Mouse (Mus musculus): ENCODE measurements around the gene Sirt3. TPM values are rescaled to one million over a fixed set of nuclear protein-coding genes. Genes with fewer than 3 reads are reported as not detected.
A peak's percentile ranks its signal among the peaks of the same experiment; 100 is the strongest.

The Sirt3 gene
- polyA plus RNA-seq, 1 experiment from 2014 or later: 28.9 TPM

DNA sequence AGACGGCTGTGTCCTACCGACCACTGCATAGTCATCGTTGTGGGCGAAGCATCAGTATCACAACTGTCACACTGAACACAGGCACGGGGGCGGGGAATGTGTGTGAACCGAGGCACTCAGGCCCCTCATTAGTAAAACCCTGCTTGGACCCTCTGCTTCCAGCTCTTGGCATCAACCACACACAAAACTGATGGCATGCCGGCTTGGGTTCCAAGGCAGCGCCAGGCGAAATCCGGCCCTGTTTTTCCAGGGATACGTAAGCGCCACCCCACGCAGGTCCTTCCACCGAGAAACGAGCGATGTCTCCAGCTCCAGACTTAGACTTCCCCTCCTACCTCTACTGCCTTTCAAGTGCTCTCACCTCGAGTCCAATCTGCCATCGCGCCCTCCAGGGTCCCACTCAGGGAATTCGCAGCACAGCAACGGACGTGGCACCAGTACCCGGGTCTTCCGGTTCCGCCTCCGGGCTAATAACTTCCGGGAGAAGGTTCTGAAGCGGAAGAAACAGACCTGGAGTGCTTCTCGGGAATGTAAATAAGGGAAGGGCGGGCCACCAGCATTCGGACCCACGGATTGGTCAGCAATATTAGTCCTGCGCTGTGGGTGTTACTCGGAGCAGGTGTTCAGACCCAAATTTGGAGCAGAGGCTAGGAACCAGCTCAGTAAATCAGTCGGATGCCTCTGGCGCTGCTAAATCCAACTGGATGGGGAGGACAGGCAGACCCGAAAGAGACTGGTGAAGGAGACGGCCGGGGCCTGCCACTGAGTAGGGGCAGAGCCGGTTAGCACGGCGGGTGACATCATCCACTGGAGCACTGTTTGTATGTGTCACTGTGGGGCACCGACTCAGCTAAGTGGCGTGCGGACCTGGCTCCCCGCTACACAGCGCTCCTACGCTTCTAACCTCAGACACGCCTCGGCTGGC, 26.0 kb downstream of the Sirt3 start, which contains the start of gene Gm45785:
Gene Gm45785, minus strand, starts transcription at position 472 of the 925 bp plus-strand sequence.
- Histone ChIP-seq H3K27me3 (replicated peaks; ENCODE audit: control insufficient read depth, insufficient read depth, low read length) (no peaks in the 10 kb centered on the region), H3K4me2 (replicated peaks; ENCODE audit: low read depth) (peak within 1 kb of the TSS; percentile 92), H3K9me3 (ENCODE audit: control insufficient read depth) (no peaks in the 10 kb centered on the region), H3K4me3 (ENCODE audit: low read depth, low read length) (peak within 1 kb of the TSS; percentile 80), H3K4me1 (replicated peaks; ENCODE audit: control insufficient read depth, insufficient read depth, low read length) (0 out of 2 replicates have a peak, but pooled peaks cover 8% of the 10 kb centered on the region), H3K9ac (ENCODE audit: low read depth, low read length) (peak within 1 kb of the TSS; percentile 87), H3K27ac (ENCODE audit: low read depth, low read length) (peak within 1 kb of the TSS; percentile 98), H3K36me3 (ENCODE audit: control insufficient read depth, insufficient read depth) (peaks cover 52% of the 10 kb centered on the region)
- peak; percentile 85 for ATAC-seq
- peak; percentile 23; the same call in 1 of the 2 replicates for TF ChIP-seq CTCF (IDR thresholded peaks at IDR 0.05; ENCODE audit: low read depth)
- WGBS: under 1% methylated on average over 51 of the region's 51 CpGs

DNA sequence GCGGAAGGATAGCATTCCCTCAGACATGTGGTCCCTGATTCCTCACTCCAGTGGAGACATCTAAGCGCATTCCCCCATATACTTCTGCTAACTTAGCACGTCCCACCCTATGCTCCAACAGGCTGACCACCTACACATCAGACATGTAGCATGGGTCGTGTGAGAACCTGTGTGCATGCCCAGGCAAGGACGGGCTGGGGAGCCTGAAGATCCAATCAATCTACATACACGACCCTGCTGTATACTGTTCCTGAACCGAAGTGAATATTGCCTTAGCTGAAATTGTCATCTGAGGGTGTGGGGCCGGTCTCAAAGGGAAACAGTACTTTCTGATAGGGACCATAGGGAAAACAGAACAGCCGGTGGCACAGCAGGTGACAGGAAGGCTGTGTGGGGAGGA, 26.9 kb downstream of the Sirt3 start:
- no peak for ATAC-seq
- H3K4me1 ChIP-seq (replicated peaks; ENCODE audit: control insufficient read depth, insufficient read depth, low read length): 0 out of 2 replicates have a peak, but pooled peaks cover 8% of the 10 kb centered on the region
- WGBS: 72% methylated on average over 9 of the region's 9 CpGs
- H3K27ac ChIP-seq (ENCODE audit: low read depth, low read length): 0 out of 2 replicates have a peak overlapping the region, but pooled peaks have one; percentile 98
- peaks cover 42% of the 10 kb centered on the region for H3K36me3 ChIP-seq (ENCODE audit: control insufficient read depth, insufficient read depth)
- H3K9ac ChIP-seq (ENCODE audit: low read depth, low read length): peak overlapping the region; percentile 87
- H3K9me3 ChIP-seq (ENCODE audit: control insufficient read depth): no peaks in the 10 kb centered on the region
- H3K27me3 ChIP-seq (replicated peaks; ENCODE audit: control insufficient read depth, insufficient read depth, low read length): no peaks in the 10 kb centered on the region
- peak overlapping the region; percentile 80 for H3K4me3 ChIP-seq (ENCODE audit: low read depth, low read length)
- TF ChIP-seq CTCF (IDR thresholded peaks at IDR 0.05; ENCODE audit: low read depth): no peak
- H3K4me2 ChIP-seq (replicated peaks; ENCODE audit: low read depth): peak overlapping the region; percentile 92

DNA sequence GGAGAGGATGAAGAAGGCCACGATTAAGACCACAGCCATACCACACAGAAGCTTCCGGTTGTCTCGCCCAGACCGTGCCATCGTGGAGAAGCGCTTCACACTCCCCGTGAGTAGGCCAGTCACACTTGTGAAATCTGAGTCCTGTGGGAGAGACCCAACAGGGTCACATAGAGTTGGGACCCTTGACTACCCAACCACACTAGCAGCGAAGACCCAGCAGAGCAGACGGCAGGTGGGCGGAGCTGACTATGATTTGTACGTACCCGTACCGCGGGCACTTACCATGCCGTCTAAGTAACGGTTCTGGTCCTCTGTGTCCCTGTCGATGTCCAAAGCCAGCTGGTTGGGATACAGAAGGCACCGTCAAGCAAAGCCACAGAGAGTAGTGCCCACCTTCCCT, 27.6 kb downstream of the Sirt3 start:
- Histone ChIP-seq H3K4me3 (ENCODE audit: low read depth, low read length) (no peak overlapping the region), H3K27ac (ENCODE audit: low read depth, low read length) (no peak overlapping the region), H3K9me3 (ENCODE audit: control insufficient read depth) (no peaks in the 10 kb centered on the region), H3K27me3 (replicated peaks; ENCODE audit: control insufficient read depth, insufficient read depth, low read length) (no peaks in the 10 kb centered on the region), H3K36me3 (ENCODE audit: control insufficient read depth, insufficient read depth) (peaks cover 38% of the 10 kb centered on the region), H3K4me2 (replicated peaks; ENCODE audit: low read depth) (no peak overlapping the region), H3K9ac (ENCODE audit: low read depth, low read length) (no peak overlapping the region), H3K4me1 (replicated peaks; ENCODE audit: control insufficient read depth, insufficient read depth, low read length) (0 out of 2 replicates have a peak, but pooled peaks cover 8% of the 10 kb centered on the region)
- ATAC-seq: no peak
- TF ChIP-seq CTCF (IDR thresholded peaks at IDR 0.05; ENCODE audit: low read depth): no peak
- 90% methylated on average over 18 of the region's 18 CpGs for WGBS

DNA sequence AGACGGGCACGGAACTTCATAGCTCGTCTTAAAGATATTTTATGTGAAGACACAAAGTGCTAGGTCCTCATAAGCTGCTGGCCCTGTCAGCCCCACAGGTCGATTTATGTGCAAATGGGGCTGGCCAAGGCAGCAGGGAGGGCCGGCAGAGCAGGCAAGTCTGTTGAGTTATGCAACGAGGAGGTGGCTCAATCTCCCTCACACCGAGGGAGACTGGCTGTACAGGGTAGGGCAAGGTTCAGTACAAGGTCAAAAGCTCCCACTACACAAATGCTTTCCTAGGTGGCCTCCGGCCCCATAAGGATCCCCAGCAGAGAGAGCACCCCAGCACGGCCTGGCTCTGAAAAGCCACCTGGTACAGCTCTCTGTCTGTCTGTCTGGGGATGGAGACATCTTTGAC, 28.7 kb downstream of the Sirt3 start:
- H3K27ac ChIP-seq (ENCODE audit: low read depth, low read length): no peak overlapping the region
- no peak for ATAC-seq
- no peaks in the 10 kb centered on the region for H3K27me3 ChIP-seq (replicated peaks; ENCODE audit: control insufficient read depth, insufficient read depth, low read length)
- no peak for TF ChIP-seq CTCF (IDR thresholded peaks at IDR 0.05; ENCODE audit: low read depth)
- 0 out of 2 replicates have a peak, but pooled peaks cover 8% of the 10 kb centered on the region for H3K4me1 ChIP-seq (replicated peaks; ENCODE audit: control insufficient read depth, insufficient read depth, low read length)
- peaks cover 34% of the 10 kb centered on the region for H3K36me3 ChIP-seq (ENCODE audit: control insufficient read depth, insufficient read depth)
- no peak overlapping the region for H3K4me3 ChIP-seq (ENCODE audit: low read depth, low read length)
- H3K9ac ChIP-seq (ENCODE audit: low read depth, low read length): no peak overlapping the region
- H3K4me2 ChIP-seq (replicated peaks; ENCODE audit: low read depth): no peak overlapping the region
- 75% methylated on average over 9 of the region's 9 CpGs for WGBS
- no peaks in the 10 kb centered on the region for H3K9me3 ChIP-seq (ENCODE audit: control insufficient read depth)

DNA sequence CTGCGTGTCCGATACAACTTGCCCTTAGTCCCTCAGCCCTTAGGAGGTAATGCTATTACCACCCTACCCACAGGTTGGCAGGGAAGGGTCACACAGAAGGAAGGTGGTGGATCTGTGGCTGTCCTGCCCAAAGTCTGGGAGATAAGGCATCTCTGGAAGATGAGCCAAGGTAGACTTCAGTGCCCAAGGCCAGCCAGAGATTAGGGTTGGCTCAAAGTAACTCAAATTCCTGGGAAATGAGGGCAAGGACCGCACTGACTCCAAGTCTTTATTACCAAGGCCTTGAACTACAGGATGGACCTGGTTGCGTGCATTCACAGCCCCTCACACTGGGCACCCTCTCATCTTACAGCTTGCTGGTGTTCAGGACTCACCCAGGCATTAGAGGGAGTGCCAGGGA, 30.2 kb downstream of the Sirt3 start:
- Histone ChIP-seq H3K4me1 (replicated peaks; ENCODE audit: control insufficient read depth, insufficient read depth, low read length) (0 out of 2 replicates have a peak, but pooled peaks cover 4% of the 10 kb centered on the region), H3K9ac (ENCODE audit: low read depth, low read length) (no peak overlapping the region), H3K27me3 (replicated peaks; ENCODE audit: control insufficient read depth, insufficient read depth, low read length) (no peaks in the 10 kb centered on the region), H3K4me3 (ENCODE audit: low read depth, low read length) (no peak overlapping the region), H3K9me3 (ENCODE audit: control insufficient read depth) (no peaks in the 10 kb centered on the region), H3K27ac (ENCODE audit: low read depth, low read length) (no peak overlapping the region), H3K4me2 (replicated peaks; ENCODE audit: low read depth) (no peak overlapping the region), H3K36me3 (ENCODE audit: control insufficient read depth, insufficient read depth) (peaks cover 34% of the 10 kb centered on the region)
- no peak for ATAC-seq
- no peak for TF ChIP-seq CTCF (IDR thresholded peaks at IDR 0.05; ENCODE audit: low read depth)
- 90% methylated on average over 4 of the region's 4 CpGs for WGBS

DNA sequence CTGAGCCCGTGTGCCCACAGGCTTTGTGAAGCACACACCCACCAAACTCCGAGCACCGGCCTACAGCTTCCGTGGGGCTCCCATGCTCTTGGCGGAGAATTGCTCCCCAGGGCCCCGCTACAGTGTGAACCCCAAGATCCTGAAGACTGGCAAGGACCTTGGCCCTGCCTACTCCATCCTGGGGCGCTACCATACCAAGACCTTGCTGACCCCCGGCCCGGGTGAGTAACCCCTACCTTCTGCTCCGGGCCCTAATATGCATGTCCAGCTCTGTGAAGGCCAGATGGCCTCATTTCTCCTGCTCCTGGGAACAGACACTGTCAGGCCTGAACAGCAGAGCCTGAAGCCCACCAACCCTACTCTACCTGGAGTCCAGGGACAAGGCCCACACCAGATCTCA, 33.5 kb downstream of the Sirt3 start:
- Histone ChIP-seq H3K27ac (ENCODE audit: low read depth, low read length) (no peak overlapping the region), H3K4me3 (ENCODE audit: low read depth, low read length) (no peak overlapping the region), H3K9me3 (ENCODE audit: control insufficient read depth) (no peaks in the 10 kb centered on the region), H3K9ac (ENCODE audit: low read depth, low read length) (no peak overlapping the region), H3K27me3 (replicated peaks; ENCODE audit: control insufficient read depth, insufficient read depth, low read length) (no peaks in the 10 kb centered on the region; the same call in 1 of the 2 replicates), H3K4me2 (replicated peaks; ENCODE audit: low read depth) (no peak overlapping the region), H3K36me3 (ENCODE audit: control insufficient read depth, insufficient read depth) (peaks cover 23% of the 10 kb centered on the region), H3K4me1 (replicated peaks; ENCODE audit: control insufficient read depth, insufficient read depth, low read length) (no peaks in the 10 kb centered on the region)
- TF ChIP-seq CTCF (IDR thresholded peaks at IDR 0.05; ENCODE audit: low read depth): no peak
- 89% methylated on average over 10 of the region's 10 CpGs for WGBS
- no peak for ATAC-seq

Measured in intestine, postnatal 0 days (tissue).